Mouse (Mus musculus): Measurements from ENCODE around the gene Ifitm10.
"Not testable (repeated sequence)": the region's sequence is repeated elsewhere in the genome, so short reads cannot be mapped to it uniquely, and the experiment has no call there.

Gene Ifitm10

GRCm38 (mm10) chr7:142373641-142374412, at the start of gene Ifitm10:
TSS of gene Ifitm10 (minus strand) at chr7:142373753.
- peak; percentile 55 for DNase-seq

- no peak for DNase-seq
Observed at GRCm38 (mm10) chr7:142421826-142422225, 48.3 kb upstream of the Ifitm10 start.

- no peak for DNase-seq
Observed at GRCm38 (mm10) chr7:142419887-142420286, 46.3 kb upstream of the Ifitm10 start.

- no peak for DNase-seq
Observed at GRCm38 (mm10) chr7:142418679-142419078, 45.1 kb upstream of the Ifitm10 start.

- no peak for DNase-seq
Observed at GRCm38 (mm10) chr7:142418027-142418426, 44.5 kb upstream of the Ifitm10 start.

- DNase-seq: no peak
Observed at GRCm38 (mm10) chr7:142416225-142416624, 42.7 kb upstream of the Ifitm10 start.

- no peak for DNase-seq
Observed at GRCm38 (mm10) chr7:142415314-142415713, 41.8 kb upstream of the Ifitm10 start.

- DNase-seq: no peak
Observed at GRCm38 (mm10) chr7:142413285-142413684, 39.7 kb upstream of the Ifitm10 start.

GRCm38 (mm10) chr7:142409603-142410002, 36.0 kb upstream of the Ifitm10 start:
- no peak for DNase-seq

- DNase-seq: no peak
Observed at GRCm38 (mm10) chr7:142408686-142409085, 35.1 kb upstream of the Ifitm10 start.

- DNase-seq: no peak
Observed at GRCm38 (mm10) chr7:142407935-142408334, 34.4 kb upstream of the Ifitm10 start.

- DNase-seq: not testable (repeated sequence)
Observed at GRCm38 (mm10) chr7:142405134-142405533, 31.6 kb upstream of the Ifitm10 start.

- DNase-seq: no peak
Observed at GRCm38 (mm10) chr7:142403591-142403990, 30.0 kb upstream of the Ifitm10 start.

- DNase-seq: no peak
Observed at GRCm38 (mm10) chr7:142400750-142401142, 27.2 kb upstream of the Ifitm10 start.

- no peak for DNase-seq
Observed at GRCm38 (mm10) chr7:142400112-142400749, 26.7 kb upstream of the Ifitm10 start.

GRCm38 (mm10) chr7:142399250-142399649, 25.7 kb upstream of the Ifitm10 start:
- DNase-seq: no peak

- DNase-seq: no peak
Observed at GRCm38 (mm10) chr7:142398052-142398451, 24.5 kb upstream of the Ifitm10 start.

GRCm38 (mm10) chr7:142396611-142397010, 23.1 kb upstream of the Ifitm10 start:
- no peak for DNase-seq

GRCm38 (mm10) chr7:142395472-142395871, 21.9 kb upstream of the Ifitm10 start:
- no peak for DNase-seq

GRCm38 (mm10) chr7:142394261-142395190, 21.0 kb upstream of the Ifitm10 start:
- no peak for DNase-seq

- DNase-seq: no peak
Observed at GRCm38 (mm10) chr7:142393191-142393590, 19.6 kb upstream of the Ifitm10 start.

GRCm38 (mm10) chr7:142391609-142392008, 18.1 kb upstream of the Ifitm10 start:
- no peak for DNase-seq

GRCm38 (mm10) chr7:142391108-142391507, 17.6 kb upstream of the Ifitm10 start:
- no peak for DNase-seq

Data from cerebellum, adult 9-10 months (tissue).